Mouse (Mus musculus): ENCODE data around the gene Stx18.

DNA sequence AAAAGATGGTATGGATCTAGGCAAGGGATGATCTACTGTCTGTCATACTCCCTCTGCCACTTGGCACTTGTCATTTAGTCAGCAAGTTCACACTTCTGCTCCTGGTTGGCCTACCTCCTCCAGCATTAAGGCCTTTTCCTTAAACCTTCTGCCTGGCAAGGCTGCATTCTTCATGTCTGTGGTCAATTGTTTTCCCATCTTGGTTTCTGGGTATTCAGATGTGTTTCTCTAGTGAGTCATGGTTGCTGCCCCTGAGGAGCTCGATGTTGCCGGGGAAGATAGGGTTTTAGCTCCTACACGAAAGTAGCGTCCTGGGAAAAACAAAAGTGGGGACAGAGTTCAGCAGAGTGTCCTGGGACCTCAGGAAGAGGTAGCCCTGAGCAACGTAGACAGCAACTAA is 80.7 kb downstream of the Stx18 start:
- no peak for TF ChIP-seq E2F4 (IDR thresholded peaks at IDR 0.05; ENCODE audit: insufficient replicate concordance, low read depth, low read length)
- TF ChIP-seq SMC3 (IDR thresholded peaks at IDR 0.05; ENCODE audit: low read depth, low read length) = no peak

All from CH12.LX (cell line).